Mouse (Mus musculus): ENCODE measurements at regions not wholly inside any gene's neighbourhood (a gene's known extent, or its start where the extent isn't known, plus 50 kb on each side); places are given as distances from the start of the nearest gene placed in this dataset.
A peak's percentile ranks its signal among the peaks of the same experiment; 100 is the strongest.

- peak; percentile 45 for DNase-seq (ENCODE audit: low read depth, low spot score)
These were observed 169.4 kb downstream of the Arrdc4 start for GRCm38 (mm10) chr7:68579666-68580065.

- DNase-seq (ENCODE audit: low read depth, low spot score): no peak
These were observed 169.8 kb downstream of the Arrdc4 start for GRCm38 (mm10) chr7:68579216-68579615.

GRCm38 (mm10) chr7:68571315-68571714, 177.7 kb downstream of the Arrdc4 start:
- no peak for DNase-seq (ENCODE audit: low read depth, low spot score)

GRCm38 (mm10) chr7:68568127-68568510, 180.9 kb downstream of the Arrdc4 start:
- DNase-seq (ENCODE audit: low read depth, low spot score): no peak

- no peak for DNase-seq (ENCODE audit: low read depth, low spot score)
These were observed 181.5 kb downstream of the Arrdc4 start for GRCm38 (mm10) chr7:68567452-68568126.

- no peak for DNase-seq (ENCODE audit: low read depth, low spot score)
These were observed 189.3 kb downstream of the Arrdc4 start for GRCm38 (mm10) chr7:68559440-68560343.

- DNase-seq (ENCODE audit: low read depth, low spot score): no peak
These were observed 198.7 kb downstream of the Arrdc4 start for GRCm38 (mm10) chr7:68550330-68550729.

- DNase-seq (ENCODE audit: low read depth, low spot score): no peak
These were observed 200.9 kb downstream of the Arrdc4 start for GRCm38 (mm10) chr7:68548176-68548575.

- DNase-seq (ENCODE audit: low read depth, low spot score): no peak
These were observed 204.9 kb downstream of the Arrdc4 start for GRCm38 (mm10) chr7:68544136-68544535.

GRCm38 (mm10) chr7:68509096-68509495, 235.5 kb downstream of the Fam169b start:
- no peak for DNase-seq (ENCODE audit: low read depth, low spot score)

- DNase-seq (ENCODE audit: low read depth, low spot score): no peak
These were observed 217.6 kb downstream of the Fam169b start for GRCm38 (mm10) chr7:68491143-68491810.

- DNase-seq (ENCODE audit: low read depth, low spot score): no peak
These were observed 213.0 kb downstream of the Fam169b start for GRCm38 (mm10) chr7:68486676-68487075.

- no peak for DNase-seq (ENCODE audit: low read depth, low spot score)
These were observed 208.9 kb downstream of the Fam169b start for GRCm38 (mm10) chr7:68482553-68482952.

GRCm38 (mm10) chr7:68480770-68481169, 207.1 kb downstream of the Fam169b start:
- DNase-seq (ENCODE audit: low read depth, low spot score): peak; percentile 40

- no peak for DNase-seq (ENCODE audit: low read depth, low spot score)
These were observed 206.7 kb downstream of the Fam169b start for GRCm38 (mm10) chr7:68480336-68480735.

- DNase-seq (ENCODE audit: low read depth, low spot score): no peak
These were observed 204.4 kb downstream of the Fam169b start for GRCm38 (mm10) chr7:68478044-68478443.

- DNase-seq (ENCODE audit: low read depth, low spot score): no peak
These were observed 199.2 kb downstream of the Fam169b start for GRCm38 (mm10) chr7:68472800-68473199.

- no peak for DNase-seq (ENCODE audit: low read depth, low spot score)
These were observed 197.3 kb downstream of the Fam169b start for GRCm38 (mm10) chr7:68470983-68471382.

- DNase-seq (ENCODE audit: low read depth, low spot score): no peak
These were observed 194.9 kb downstream of the Fam169b start for GRCm38 (mm10) chr7:68468574-68468973.

GRCm38 (mm10) chr7:68457842-68458241, 184.2 kb downstream of the Fam169b start:
- no peak for DNase-seq (ENCODE audit: low read depth, low spot score)

GRCm38 (mm10) chr7:68455451-68455850, 181.8 kb downstream of the Fam169b start:
- no peak for DNase-seq (ENCODE audit: low read depth, low spot score)

- no peak for DNase-seq (ENCODE audit: low read depth, low spot score)
These were observed 179.5 kb downstream of the Fam169b start for GRCm38 (mm10) chr7:68453028-68453692.

Data from WW6 (cell line).